Mouse (Mus musculus) CD4-positive naive resting alpha-beta T cell, adult 57 days (primary cell): ENCODE results near the gene Adgra1. TPM values are rescaled to one million over a fixed set of nuclear protein-coding genes. Genes with fewer than 3 reads are reported as not detected.

Experiments
- total RNA-seq: library from RNA; stranded (reverse); gene quantifications from one replicate; pipeline ENCODE4 v1.2.4, GENCODE M21; 2023

Gene Adgra1
- not detected for total RNA-seq

GRCm38 (mm10) chr7:139834036-139834435 is at the start of gene Adgra1:
Adgra1 (plus strand) TSS chr7:139834174.

GRCm38 (mm10) chr7:139894655-139895557 is 60.9 kb downstream of the Adgra1 start, which contains the start of gene Kndc1:
Kndc1 (plus strand) TSS chr7:139894696.

Other genes starting within 250 kb of the Adgra1 start
- gene Cfap46, start 150.4 kb upstream of the Adgra1 start, total RNA-seq, result 0.30 TPM
- not detected for gene Kndc1, start 60.5 kb downstream of the Adgra1 start, total RNA-seq
- 0.47 TPM for gene Utf1, start 109.6 kb downstream of the Adgra1 start, total RNA-seq
- gene 6430531B16Rik, start 144.6 kb downstream of the Adgra1 start, total RNA-seq, result not detected
- gene Adam8, start 158.4 kb downstream of the Adgra1 start, total RNA-seq, result 4.3 TPM
- gene Zfp511, start 202.2 kb downstream of the Adgra1 start, total RNA-seq, result 39.9 TPM
- 38.8 TPM for gene Tubgcp2, start 202.5 kb downstream of the Adgra1 start, total RNA-seq
- not detected for gene Msx3, start 214.9 kb downstream of the Adgra1 start, total RNA-seq
- not detected for gene Caly, start 248.4 kb downstream of the Adgra1 start, total RNA-seq